Mouse (Mus musculus): ENCODE results near the gene Nfib.

The Nfib gene

DNA sequence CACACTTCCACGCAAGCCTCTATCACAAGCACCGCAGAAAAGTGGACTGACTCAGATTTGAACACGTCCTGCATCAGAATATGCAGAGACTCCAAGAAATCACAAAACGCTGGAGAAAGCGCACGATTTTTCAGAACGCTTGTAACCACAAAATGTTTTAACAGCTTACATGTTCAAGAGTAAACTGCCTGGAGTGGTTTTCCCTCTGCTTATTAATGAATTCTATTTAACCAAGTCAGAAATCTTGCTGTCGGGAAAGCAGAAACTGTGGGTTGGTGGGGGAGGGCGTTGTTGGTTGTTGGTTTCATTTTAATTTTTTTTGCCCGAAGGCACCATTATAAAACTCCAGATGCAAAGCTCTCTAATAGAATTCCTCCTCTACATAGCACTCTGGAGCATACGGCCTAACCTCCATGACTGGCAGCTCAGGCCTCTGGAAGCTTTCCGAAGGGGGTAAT lies 82.4 kb downstream of the Nfib start:
- no peak for DNase-seq

DNA sequence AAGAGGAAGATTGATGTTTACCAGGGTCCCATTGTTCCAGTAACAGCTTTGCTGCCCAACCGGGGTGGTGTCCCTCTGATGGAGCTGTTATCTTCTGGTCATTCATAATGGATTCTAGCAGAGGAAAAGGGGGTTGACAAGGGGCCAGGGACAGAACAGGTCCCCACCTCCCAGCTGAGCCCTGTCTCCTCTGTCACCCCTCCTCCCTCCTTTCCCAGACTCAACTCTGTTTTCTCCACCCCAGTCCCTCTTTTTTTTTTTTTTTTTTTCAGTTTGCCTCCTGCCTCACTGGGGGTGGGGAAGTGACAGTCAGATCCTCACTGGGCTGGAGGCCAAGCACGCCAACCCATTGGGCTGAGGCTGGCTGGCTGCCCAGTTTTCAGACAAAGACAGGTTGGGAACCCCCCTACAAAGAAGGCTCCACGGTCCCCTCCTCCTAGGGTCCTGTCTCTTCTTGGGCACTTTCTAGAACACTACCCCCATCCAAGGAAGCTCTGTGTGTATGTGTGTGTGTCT lies 83.2 kb downstream of the Nfib start:
- peak; percentile 58 to 60 for DNase-seq

- no peak for DNase-seq
Observed at GRCm38 (mm10) chr4:82619539-82619941, 86.0 kb downstream of the Nfib start.

DNA sequence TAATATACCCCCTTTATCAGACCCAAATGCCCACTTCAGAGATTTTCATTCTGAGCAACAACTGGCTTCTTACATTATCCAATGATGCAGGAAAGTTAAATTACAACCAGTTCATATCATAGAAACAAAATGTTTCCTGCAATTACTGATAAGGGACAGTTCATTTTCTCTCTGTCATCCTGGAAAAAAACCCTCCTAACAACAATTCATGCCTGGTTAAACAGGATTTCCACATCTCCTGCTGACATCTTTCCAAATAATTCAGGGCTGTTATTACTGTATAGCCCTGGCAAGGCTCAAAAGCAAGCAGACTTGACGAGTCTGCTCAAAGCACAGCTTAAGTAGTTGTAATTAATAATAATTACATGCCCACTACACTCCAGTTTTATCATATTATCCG lies 86.5 kb downstream of the Nfib start:
- no peak for DNase-seq

DNA sequence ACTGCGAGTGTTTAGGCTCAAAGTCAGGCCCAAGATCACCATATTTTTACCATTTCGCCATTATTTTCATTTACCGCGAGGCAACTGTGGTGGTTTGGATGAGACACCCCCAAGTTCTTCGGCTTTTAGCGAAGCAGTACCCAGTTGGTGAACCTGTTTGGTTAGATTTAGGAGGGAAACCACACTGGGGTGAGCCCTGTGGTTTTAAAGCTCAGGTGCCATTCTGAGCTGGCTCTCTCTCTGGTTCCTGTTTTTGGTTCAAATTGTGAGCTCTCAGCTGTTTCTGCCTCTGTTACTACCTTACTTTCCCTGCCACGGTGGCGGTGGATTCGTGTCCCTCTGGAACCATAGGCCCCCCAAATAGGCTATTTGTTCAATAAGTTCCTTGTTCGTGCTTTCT lies 88.3 kb downstream of the Nfib start:
- DNase-seq: no peak

DNA sequence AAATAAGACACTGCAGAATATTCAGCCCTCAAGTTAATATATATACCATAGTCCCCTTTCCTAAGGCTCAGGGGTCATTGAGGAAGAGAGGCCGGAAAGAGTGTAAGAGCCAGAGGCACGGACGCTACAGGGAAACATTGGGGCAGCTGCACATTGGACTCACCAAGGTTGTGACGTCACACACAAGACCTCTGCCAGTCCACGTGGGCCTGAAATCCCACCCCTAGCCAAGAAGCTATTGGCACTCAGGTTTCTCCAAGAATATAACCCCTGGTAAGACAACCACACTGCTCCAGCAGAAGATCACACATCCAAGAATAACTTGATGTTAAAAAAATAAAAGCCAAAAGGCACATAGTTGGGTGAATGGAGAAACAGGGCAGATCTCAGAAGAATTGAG lies 89.8 kb downstream of the Nfib start:
- no peak for DNase-seq

DNA sequence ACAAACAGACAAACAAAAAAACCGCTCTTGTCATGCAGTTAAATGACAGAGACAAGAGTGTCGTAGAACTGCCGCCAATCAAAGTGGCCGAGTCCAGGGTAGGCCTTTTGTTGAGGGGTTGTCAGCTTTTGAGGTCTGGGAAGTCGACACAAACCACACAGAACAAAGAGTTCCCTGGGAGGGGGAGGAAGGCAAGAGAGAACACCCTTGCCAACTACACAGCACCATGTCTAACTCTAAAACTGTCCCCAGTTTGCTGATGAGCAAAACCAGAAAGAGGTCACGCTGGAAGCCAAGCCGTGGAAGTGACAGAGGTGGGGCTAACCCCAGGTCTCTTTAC lies 91.1 kb downstream of the Nfib start:
- no peak for DNase-seq

- DNase-seq: peak; percentile 22 to 29
Observed at GRCm38 (mm10) chr4:82613606-82614465, 91.7 kb downstream of the Nfib start.

DNA sequence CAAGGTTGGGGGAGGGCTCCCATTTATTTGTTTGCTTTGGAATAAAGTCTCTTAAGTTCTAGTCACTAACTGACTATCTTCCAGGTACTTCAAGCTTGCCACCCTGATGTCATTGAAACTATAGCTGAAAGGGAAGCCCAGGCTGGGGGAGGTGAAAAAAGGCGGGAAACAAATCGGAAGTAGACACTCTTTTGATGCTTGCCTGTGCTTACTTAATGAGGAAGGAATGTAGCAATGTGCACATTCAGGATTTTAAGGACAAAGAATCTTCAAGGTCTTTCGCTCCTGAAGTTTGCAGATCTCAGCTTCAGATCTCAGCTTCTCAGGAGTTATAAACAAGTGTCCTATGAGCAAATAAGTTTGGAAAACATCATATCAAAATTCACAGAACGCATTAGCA lies 95.9 kb downstream of the Nfib start:
- no peak for DNase-seq

- no peak for DNase-seq
Observed at GRCm38 (mm10) chr4:82608768-82609610, 96.6 kb downstream of the Nfib start.

GRCm38 (mm10) chr4:82607266-82607665 lies 98.3 kb downstream of the Nfib start:
- no peak for DNase-seq

GRCm38 (mm10) chr4:82606351-82606750 lies 99.2 kb downstream of the Nfib start:
- DNase-seq: no peak

GRCm38 (mm10) chr4:82605034-82605784 lies 100.3 kb downstream of the Nfib start:
- DNase-seq: no peak

- DNase-seq: no peak
Observed at GRCm38 (mm10) chr4:82604501-82604900, 101.0 kb downstream of the Nfib start.

DNA sequence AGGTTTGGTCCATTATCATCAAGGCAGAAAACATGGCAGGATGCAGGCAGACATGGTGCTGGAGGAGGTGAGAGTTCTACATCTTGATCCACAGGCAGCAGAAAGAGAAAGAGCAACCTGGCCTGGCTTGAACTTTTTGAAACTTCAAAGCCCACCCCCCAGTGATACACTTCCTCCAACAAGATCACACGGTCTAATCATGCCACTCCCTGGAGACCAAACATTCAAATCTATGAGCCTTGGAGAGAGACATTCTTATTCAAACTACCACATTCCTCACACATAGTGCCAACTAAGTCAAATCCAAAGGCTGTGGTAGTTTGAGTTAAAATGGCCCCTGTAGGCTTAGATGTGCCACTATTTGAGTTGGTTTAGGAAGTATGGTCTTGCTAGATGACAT lies 104.9 kb downstream of the Nfib start:
- no peak for DNase-seq

DNA sequence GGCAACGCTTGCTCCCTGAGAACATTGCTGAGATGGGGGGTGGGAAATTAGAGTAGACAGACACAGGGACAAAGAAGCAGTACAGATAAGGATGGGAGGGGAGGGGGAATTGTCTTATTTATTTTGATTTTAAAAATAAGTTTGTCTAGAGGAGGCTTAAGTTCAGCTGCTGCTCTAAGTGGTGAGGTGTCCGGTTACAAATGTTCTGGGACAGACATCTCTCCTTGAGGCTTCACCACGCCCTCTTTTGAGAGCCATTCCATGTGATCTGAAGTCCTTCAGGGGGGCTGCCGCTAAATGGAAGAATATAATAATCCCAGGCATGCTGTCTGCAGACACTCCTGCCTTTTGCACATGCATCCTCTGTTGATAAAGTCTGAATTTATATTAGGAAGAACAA lies 107.1 kb downstream of the Nfib start:
- no peak for DNase-seq

DNA sequence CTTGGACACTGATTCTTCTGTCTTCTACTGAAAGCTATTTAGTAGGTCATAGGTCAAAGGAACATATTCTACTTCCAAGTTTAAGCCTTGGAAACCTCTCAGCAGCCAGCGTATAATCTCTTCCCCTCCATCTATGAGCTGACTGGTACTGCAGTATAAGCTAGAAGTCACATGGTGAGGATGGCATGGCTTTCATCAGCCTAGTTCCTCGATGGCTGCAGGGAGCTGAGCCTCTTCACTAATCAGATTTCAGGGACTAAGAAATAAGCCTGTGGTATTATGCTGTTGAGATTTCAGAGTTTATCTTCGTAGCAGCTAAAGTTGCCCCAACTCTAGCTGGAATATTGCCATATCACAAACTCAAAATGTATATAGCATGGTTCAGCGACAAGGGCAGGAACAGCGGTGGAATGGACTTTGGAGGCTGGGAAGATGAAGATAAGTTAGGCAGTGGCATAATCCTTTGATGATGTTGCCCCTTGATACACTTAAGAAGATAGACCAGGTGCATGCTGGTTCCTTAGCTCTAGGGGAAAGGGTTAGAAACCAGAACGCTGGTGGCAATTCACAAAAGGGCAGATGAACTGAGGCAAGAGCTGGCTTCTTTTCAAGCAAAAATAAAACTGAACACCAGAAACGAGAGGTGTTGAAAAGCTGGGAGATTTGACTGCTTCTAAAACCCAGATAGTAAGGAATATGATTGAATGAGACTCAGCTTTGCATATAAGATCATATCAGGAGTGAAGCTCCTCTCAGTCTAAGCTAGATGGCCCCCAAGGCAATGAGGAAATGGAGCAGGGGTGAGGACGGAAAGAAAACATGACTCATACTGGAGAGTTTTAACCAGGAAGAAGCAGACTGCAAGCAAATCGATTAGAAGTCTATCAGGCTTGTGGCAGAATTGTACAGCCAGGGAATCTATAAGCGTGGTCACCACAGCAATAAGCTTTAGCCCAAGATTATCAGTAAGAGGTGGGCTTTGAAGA lies 111.6 kb downstream of the Nfib start:
- DNase-seq: no peak

DNA sequence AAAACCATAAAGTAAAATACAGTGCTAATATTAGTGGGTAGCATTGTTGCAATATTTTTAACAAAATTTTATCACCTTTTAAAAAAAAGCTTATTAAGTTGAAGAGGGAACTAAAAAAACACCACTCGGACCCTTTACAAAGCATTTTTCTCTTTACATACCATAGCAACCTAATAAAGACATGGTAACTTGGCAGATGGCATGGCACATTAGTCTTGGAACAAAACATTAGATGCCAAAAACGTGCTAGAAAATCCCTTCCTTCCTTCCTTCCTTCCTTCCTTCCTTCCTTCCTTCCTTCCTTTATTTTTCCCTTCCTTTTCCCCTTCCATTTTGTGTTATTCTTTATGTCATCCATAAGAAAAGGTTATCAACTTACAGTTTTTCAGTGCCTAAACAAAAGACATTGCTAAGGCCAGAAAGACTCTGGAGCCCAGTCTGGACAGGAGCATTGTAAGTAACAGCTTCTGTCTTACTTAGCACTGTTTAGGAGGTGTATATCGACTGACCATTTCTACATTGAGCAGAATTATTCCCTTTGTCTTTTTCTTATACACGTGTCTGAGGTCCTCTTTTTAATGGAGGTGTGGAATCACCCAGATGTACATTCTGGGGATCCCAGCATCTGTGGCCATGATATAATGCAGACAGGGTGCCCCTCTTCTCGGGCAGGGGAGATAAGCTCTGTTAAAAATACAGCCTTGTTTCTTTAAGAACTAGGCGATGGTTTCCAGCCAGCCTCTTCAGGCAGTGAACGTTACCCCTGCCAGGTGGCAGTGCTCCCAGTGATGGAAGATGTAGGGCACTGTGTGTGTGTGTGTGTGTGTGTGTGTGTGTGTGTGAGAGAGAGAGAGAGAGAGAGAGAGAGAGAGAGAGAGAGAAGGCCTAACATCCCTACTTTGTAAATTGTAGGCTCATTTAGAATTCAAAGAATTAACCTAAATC lies 113.2 kb downstream of the Nfib start:
- DNase-seq: no peak

GRCm38 (mm10) chr4:82589345-82589890 lies 116.1 kb downstream of the Nfib start:
- peak; percentile 34 to 45 for DNase-seq

DNA sequence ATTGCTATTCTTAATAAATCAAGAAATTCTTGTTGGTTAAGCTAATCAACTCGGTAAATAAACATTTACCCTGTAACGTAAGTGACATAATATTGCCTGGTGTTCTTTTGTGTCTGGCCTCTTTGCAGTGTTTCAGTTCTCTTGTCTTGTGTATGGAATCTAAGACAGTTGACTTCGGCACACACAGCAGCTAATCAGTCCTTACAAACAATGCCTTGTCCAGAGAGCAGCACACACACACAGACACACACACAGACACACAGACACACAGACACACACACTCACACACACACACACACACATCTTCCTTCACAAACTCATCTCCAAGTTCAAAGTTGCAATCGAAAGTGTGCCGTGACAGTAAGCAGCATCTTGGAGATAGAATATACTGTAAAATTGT lies 116.8 kb downstream of the Nfib start:
- DNase-seq: no peak

Data from kidney, adult 8-10 months (tissue).